Mouse (Mus musculus): ENCODE results near the gene Zfp672. TPM values are rescaled to one million over a fixed set of nuclear protein-coding genes. Genes with fewer than 3 reads are reported as not detected.
A peak's percentile ranks its signal among the peaks of the same experiment; 100 is the strongest.

Gene Zfp672
- total and polyA plus RNA-seq, 3 experiments, result 31.2 to 38.8 (median 34.9) TPM

- no peaks in the 10 kb centered on the region for H3K79me2 ChIP-seq (replicated peaks; ENCODE audit: control insufficient read depth, extremely low read depth, insufficient read depth, poor library complexity, severe bottlenecking)
- H3K9ac ChIP-seq (ENCODE audit: insufficient read depth, low read depth), result no peak overlapping the region
- H3K4me3 ChIP-seq (replicated peaks in 1 of 3; ENCODE audit: low read depth in 2 of 3, low read length in 2 of 3, poor library complexity in 1 of 3), result no peak overlapping the region
- no peaks in the 10 kb centered on the region for H3K9me3 ChIP-seq (replicated peaks; ENCODE audit: low read length)
- in situ Hi-C loops (cut with MboI; ENCODE audit: low pct_ligation_motif_present, low pct_unique_long_range_greater_than_20kb, low sequenced_read_pairs), result no loop called here
- H3K27me3 ChIP-seq (replicated peaks), result no peaks in the 10 kb centered on the region
- H3K4me1 ChIP-seq (ENCODE audit: control insufficient read depth in 1 of 2, insufficient read depth in 2 of 2), result no peaks in the 10 kb centered on the region
- dilution Hi-C loops (cut with MboI; ENCODE audit: extremely low pct_ligation_motif_present, extremely low pct_unique_long_range_greater_than_20kb, low sequenced_read_pairs), result no loop called here
- TF ChIP-seq ZMIZ1 (IDR thresholded peaks at IDR 0.05; ENCODE audit: low read depth, low read length) (0 out of 2 replicates have a peak, but pooled peaks have one; percentile 8), ZNF384 (IDR thresholded peaks at IDR 0.05; ENCODE audit: low read depth, low read length) (no peak), MYC (IDR thresholded peaks at IDR 0.05; ENCODE audit: low read depth, low read length) (no peak), IRF4 (IDR thresholded peaks at IDR 0.05; ENCODE audit: low read depth, low read length) (no peak)
- H3K27ac ChIP-seq (ENCODE audit: insufficient read depth, low read depth), result no peak overlapping the region
- H3K4me2 ChIP-seq (ENCODE audit: insufficient read depth, low read depth, poor library complexity, severe bottlenecking), result no peak overlapping the region
- peaks cover 42 to 97% of the 10 kb centered on the region in 2 experiments for H3K36me3 ChIP-seq (replicated peaks in 1 of 2; ENCODE audit: control insufficient read depth in 1 of 2, insufficient read depth in 1 of 2, low read length in 1 of 2)
- DNase-seq (ENCODE audit: extremely low read depth), result no peak
Measured at GRCm38 (mm10) chr11:58315536-58316168, 14.5 kb downstream of the Zfp672 start.

- Histone ChIP-seq H3K9me3 (replicated peaks; ENCODE audit: low read length) (no peaks in the 10 kb centered on the region), H3K4me3 (replicated peaks in 1 of 3; ENCODE audit: low read depth in 2 of 3, low read length in 2 of 3, poor library complexity in 1 of 3) (no peak overlapping the region), H3K4me1 (ENCODE audit: control insufficient read depth in 1 of 2, insufficient read depth in 2 of 2) (no peaks in the 10 kb centered on the region), H3K36me3 (replicated peaks in 1 of 2; ENCODE audit: control insufficient read depth in 1 of 2, insufficient read depth in 1 of 2, low read length in 1 of 2) (peaks cover 38 to 97% of the 10 kb centered on the region in 2 experiments), H3K27me3 (replicated peaks) (no peaks in the 10 kb centered on the region), H3K9ac (ENCODE audit: insufficient read depth, low read depth) (no peak overlapping the region), H3K4me2 (ENCODE audit: insufficient read depth, low read depth, poor library complexity, severe bottlenecking) (no peak overlapping the region), H3K27ac (ENCODE audit: insufficient read depth, low read depth) (no peak overlapping the region), H3K79me2 (replicated peaks; ENCODE audit: control insufficient read depth, extremely low read depth, insufficient read depth, poor library complexity, severe bottlenecking) (no peaks in the 10 kb centered on the region)
- dilution Hi-C loops (cut with MboI; ENCODE audit: extremely low pct_ligation_motif_present, extremely low pct_unique_long_range_greater_than_20kb, low sequenced_read_pairs), result no loop called here
- in situ Hi-C loops (cut with MboI; ENCODE audit: low pct_ligation_motif_present, low pct_unique_long_range_greater_than_20kb, low sequenced_read_pairs), result no loop called here
- no peak for TF ChIP-seq EP300 (IDR thresholded peaks at IDR 0.05; ENCODE audit: low read length)
- TF ChIP-seq JUN (IDR thresholded peaks at IDR 0.05; ENCODE audit: insufficient read depth, low read depth, low read length), result no peak
- no peak for TF ChIP-seq UBTF (IDR thresholded peaks at IDR 0.05; ENCODE audit: low read depth, low read length)
- no peak; the same call in 1 of the 2 replicates for TF ChIP-seq POLR2AphosphoS2 (IDR thresholded peaks at IDR 0.05; ENCODE audit: low read depth, low read length)
- TF ChIP-seq TCF12 (IDR thresholded peaks at IDR 0.05; ENCODE audit: low read depth, low read length), result no peak
- no peak for TF ChIP-seq HCFC1 (IDR thresholded peaks at IDR 0.05; ENCODE audit: low read depth, low read length)
- no peak for TF ChIP-seq RCOR1 (conservative IDR thresholded peaks at IDR 0.05; ENCODE audit: low read depth, low read length)
- TF ChIP-seq PAX5 (IDR thresholded peaks at IDR 0.05; ENCODE audit: low read length), result no peak
- no peak for TF ChIP-seq CHD2 (IDR thresholded peaks at IDR 0.05; ENCODE audit: low read length)
- TF ChIP-seq SMC3 (IDR thresholded peaks at IDR 0.05; ENCODE audit: low read depth, low read length), result no peak
- TF ChIP-seq NRF1 (IDR thresholded peaks at IDR 0.05; ENCODE audit: low read depth, low read length), result no peak
- no peak for TF ChIP-seq IRF4 (IDR thresholded peaks at IDR 0.05; ENCODE audit: low read depth, low read length)
- TF ChIP-seq USF2 (conservative IDR thresholded peaks at IDR 0.05; ENCODE audit: low read depth, low read length), result no peak
- TF ChIP-seq RAD21 (IDR thresholded peaks at IDR 0.05; ENCODE audit: low read depth, low read length), result no peak
- TF ChIP-seq ZNF384 (IDR thresholded peaks at IDR 0.05; ENCODE audit: low read depth, low read length), result no peak
- TF ChIP-seq MAZ (IDR thresholded peaks at IDR 0.05; ENCODE audit: low read depth, low read length), result no peak
- TF ChIP-seq ZMIZ1 (IDR thresholded peaks at IDR 0.05; ENCODE audit: low read depth, low read length), result no peak
- no peak for TF ChIP-seq POLR2A (IDR thresholded peaks at IDR 0.05; ENCODE audit: low read depth, low read length)
- no peak for TF ChIP-seq MEF2A (IDR thresholded peaks at IDR 0.05; ENCODE audit: borderline replicate concordance, low read depth, low read length)
- no peak for TF ChIP-seq ELF1 (IDR thresholded peaks at IDR 0.05; ENCODE audit: low read depth, low read length)
- DNase-seq (ENCODE audit: extremely low read depth), result no peak
Measured at GRCm38 (mm10) chr11:58314069-58314468, 16.1 kb downstream of the Zfp672 start.
